Mouse (Mus musculus) small intestine, adult 2 months (tissue): ENCODE results near the gene Wwp2.

ENCODE experiments used
- CTCF ChIP-seq: fragments of 200-500 bp; IDR thresholded peaks from 2 replicates; pipeline ENCODE4 v1.5.1; 2012; ENCODE audit warnings: low read depth, mild to moderate bottlenecking, control low read depth, inconsistent platforms, low read length, moderate library complexity, mixed read lengths; ENCODE audit not compliant: insufficient replicate concordance, insufficient read length; ENCODE audit errors: extremely low read depth
- POLR2A ChIP-seq: fragments of 200-500 bp; IDR thresholded peaks from 2 replicates; pipeline ENCODE4 v1.6.1; 2012; ENCODE audit warnings: low read depth, mild to moderate bottlenecking, control low read depth, inconsistent platforms, low read length, moderate library complexity

- TF ChIP-seq CTCF (no peak), POLR2A (no peak)
Observed at GRCm38 (mm10) chr8:107505271-107505670, 69.1 kb downstream of the Wwp2 start.
